Mouse (Mus musculus) spleen, adult 2 months (tissue): ENCODE results near the gene Lypd8.

Experiments
- CTCF ChIP-seq: fragments of 200-500 bp; IDR thresholded peaks from 2 replicates; pipeline ENCODE4 v1.5.1; 2011; ENCODE audit warnings: mild to moderate bottlenecking, inconsistent platforms; ENCODE audit not compliant: insufficient read depth, insufficient read length, insufficient replicate concordance; ENCODE audit errors: extremely low read depth
- POLR2A ChIP-seq: fragments of 200-500 bp; IDR thresholded peaks from 2 replicates; pipeline ENCODE4 v1.6.1; 2011; ENCODE audit warnings: low read depth, low read length, inconsistent platforms

DNA sequence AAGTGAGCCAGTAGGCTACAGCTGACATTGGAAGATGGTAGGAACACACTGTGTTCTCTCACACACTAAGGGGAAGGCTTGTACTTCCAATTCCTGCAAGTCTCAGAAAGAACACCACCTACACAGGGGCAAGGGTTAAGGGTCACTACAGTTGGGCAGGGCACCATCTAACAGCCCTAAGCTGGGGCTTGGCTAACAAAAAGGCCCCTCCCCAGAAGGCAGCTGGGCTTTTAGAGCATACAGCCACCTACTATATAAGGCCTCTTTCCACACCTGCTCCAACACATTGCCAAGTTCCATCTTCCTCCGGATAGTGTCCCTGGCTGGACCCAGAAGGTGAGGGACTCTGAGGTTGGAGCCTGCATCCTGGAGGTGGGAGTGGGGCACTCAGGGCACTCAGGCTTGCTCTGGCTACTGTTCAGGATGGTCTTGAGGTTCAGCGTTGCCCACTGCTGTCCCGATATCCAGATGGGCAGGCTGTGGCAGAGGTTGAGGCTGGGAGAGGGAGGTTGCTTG lies at the start of gene Lypd8:
- TF ChIP-seq POLR2A (no peak), CTCF (no peak)
